Mouse (Mus musculus): Measurements from ENCODE around the gene Socs2. TPM values are rescaled to one million over a fixed set of nuclear protein-coding genes. Genes with fewer than 3 reads are reported as not detected.

The Socs2 gene
- polyA plus RNA-seq, 1 experiment: 10.8 TPM

DNA sequence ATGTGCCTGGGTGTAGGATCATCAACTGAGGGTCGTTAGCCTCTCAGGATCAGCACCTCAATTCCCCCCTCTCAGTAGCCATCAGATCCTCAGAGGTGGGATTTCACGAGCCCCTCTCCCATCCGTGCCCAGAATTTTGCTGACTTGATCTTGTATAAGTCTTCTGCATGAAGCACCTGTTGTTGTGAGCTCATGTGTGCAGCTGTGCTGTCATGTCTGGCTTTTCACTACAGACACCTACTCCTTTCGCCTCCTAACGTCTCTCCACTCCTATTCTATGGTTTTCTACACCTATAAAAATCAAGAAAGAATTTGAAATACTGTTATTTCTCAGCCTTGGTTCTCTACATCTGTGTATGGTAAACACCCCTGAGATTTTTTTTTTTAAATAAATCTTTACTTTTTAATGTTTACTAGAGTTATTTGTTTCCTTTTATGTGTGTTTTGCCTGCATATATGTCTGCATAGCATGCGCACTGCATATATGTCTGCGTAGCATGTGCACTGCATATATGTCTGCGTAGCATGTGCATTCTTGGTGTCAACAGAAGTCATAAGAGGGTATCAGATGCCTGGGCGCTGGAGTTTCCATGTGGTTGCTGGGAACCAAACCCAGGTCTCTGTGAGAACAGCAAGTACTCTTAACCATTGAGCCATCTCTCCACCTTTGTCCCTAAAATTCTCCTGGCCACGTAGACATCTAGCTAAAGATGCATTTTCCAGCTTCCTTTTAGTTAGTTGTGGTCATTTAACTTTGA lies 74.0 kb downstream of the Socs2 start:
- no peak for DNase-seq (ENCODE audit: low read depth)

- DNase-seq (ENCODE audit: low read depth): no peak
Observed at GRCm38 (mm10) chr10:95340676-95341075, 76.3 kb downstream of the Socs2 start.

- DNase-seq (ENCODE audit: low read depth): no peak
Observed at GRCm38 (mm10) chr10:95337589-95337988, 79.4 kb downstream of the Socs2 start.

- no peak for DNase-seq (ENCODE audit: low read depth)
Observed at GRCm38 (mm10) chr10:95336781-95337544, 80.0 kb downstream of the Socs2 start.

Other genes starting within 250 kb of the Socs2 start
- gene Cradd, start 93.0 kb downstream of the Socs2 start, polyA plus RNA-seq (2012; rRNA removed): 17.1 and 21.3 TPM in 2 replicates
- gene Mrpl42, start 84.8 kb upstream of the Socs2 start, polyA plus RNA-seq (2012; rRNA removed): 116 and 136 TPM in 2 replicates
- 57.8 and 67.7 TPM in 2 replicates for gene Ube2n, start 98.0 kb upstream of the Socs2 start, polyA plus RNA-seq (2012; rRNA removed)
- gene Nudt4, start 147.0 kb upstream of the Socs2 start, polyA plus RNA-seq (2012; rRNA removed): 41.0 and 43.6 TPM in 2 replicates